Mouse (Mus musculus): ENCODE data around the gene Kmt2a.
"Not testable (repeated sequence)": the region's sequence is repeated elsewhere in the genome, so short reads cannot be mapped to it uniquely, and the experiment has no call there.

DNA sequence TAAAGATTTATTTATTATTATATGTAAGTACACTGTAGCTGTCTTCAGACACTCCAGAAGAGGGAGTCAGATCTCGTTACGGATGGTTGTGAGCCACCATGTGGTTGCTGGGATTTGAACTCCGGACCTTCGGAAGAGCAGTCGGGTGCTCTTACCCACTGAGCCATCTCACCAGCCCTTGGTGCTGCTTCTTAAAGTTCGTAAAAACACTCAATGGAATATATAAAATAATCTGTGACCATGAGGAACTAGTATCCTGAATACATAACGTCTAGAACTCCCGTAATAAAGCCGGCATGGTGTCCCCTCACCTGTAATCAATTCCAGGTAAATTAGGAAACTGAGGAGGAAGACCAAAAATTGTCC lies 113.1 kb downstream of the Kmt2a start:
- TF ChIP-seq FLI1 (IDR thresholded peaks at IDR 0.05; ENCODE audit: low read length); GATA1 (IDR thresholded peaks at IDR 0.05; ENCODE audit: borderline replicate concordance, low read length): not testable (repeated sequence)
